Mouse (Mus musculus) 3T3-L1 (cell line): ENCODE results near the gene Gm6902.
"Not testable (repeated sequence)": the region's sequence is repeated elsewhere in the genome, so short reads cannot be mapped to it uniquely, and the experiment has no call there.

ENCODE experiments used
- DNase-seq: peaks from one replicate; pipeline ENCODE4 v3.0.0-alpha.2; 2015; ENCODE audit warnings: low read depth, low spot score

The Gm6902 gene

DNA sequence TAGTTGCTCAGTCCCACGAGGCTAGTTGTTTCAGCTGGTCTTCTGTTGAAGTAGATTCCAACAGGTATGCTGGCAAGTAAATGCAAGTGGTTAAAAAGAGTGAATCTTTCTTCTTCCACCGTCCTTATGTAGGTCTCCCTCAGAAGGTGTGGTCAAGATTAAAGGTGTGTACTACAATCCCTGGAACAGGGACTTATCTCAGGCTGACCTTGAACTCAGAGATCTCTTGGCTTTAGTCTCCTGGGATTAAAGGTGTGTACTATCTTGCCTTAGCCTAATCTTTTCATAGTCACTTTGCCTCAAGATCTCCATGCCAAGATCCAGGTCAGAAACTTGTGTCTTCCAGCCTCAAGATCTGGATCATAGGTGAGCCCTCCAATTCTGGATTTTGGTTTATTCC is at the start of gene Gm6902:
Gene Gm6902 (minus strand): TSS at position 101 of the 400 bp plus-strand sequence.
- DNase-seq = not testable (repeated sequence)

DNA sequence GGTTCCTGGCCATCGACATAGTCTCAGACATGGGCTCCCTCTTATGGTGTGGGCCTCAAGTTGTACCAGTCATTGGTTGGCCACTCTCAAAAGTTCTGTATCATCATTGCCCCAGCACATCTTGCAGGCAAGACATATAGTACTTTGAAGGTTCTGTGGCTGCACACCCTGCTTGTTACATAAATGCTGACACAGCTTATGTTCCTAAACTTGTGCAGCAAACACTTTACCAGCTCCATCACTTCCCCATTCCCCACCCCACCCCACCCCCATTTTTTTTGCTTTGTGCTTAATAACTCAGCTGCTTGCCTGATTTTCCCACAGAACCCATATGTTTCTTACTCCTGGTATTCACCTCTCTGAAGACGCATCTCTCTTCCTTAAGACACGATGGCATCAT is 22.2 kb upstream of the Gm6902 start, which contains the start of gene Nlrp4e:
Gene Nlrp4e (plus strand): TSS at position 301 of the 400 bp plus-strand sequence.
- DNase-seq = not testable (repeated sequence)

DNA sequence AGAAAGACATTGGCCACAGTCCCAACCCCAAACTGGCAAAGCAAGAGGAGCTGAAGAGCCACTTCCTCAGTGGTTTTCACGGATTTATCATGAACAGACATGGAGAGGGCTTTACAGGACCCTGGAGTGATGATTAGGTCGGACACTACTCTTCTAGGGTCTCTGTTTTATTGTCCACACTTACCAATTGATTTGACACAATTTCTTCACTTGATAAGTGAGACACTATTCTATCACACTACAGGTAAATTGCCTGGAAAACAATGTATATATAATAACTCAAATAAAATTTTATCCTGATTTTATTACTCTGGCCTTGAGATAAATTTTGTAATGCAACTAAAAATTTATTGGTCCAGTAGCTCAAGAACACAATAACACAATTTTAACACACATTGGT is 27.1 kb downstream of the Gm6902 start, which contains the start of gene Vmn1r166:
Gene Vmn1r166 (minus strand): TSS at position 101 of the 400 bp plus-strand sequence.
- not testable (repeated sequence) for DNase-seq
